Comparison of ENCODE assay signal across 2 mouse cellular contexts in the genomic region with DNA sequence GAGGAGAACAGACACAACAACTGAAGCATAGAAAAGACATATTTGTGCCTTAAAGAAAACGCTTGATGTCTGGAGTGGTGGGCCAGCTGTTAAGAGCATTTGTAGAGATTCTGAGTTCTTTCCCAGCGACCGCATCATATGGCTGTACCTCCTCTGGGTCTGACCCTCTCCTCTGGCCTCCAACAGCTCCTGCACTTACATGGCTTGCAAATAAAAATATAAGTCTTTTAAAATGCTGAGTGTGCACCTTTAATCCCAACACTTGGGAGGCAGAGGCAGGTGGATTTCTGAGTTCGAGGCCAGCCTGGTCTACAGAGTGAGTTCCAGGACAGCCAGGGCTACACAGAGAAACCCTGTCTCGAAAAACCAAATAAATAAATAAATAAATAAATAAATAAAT. TPM values are rescaled to one million over a fixed set of nuclear protein-coding genes. Genes with fewer than 3 reads are reported as not detected.
"Had no signal": no experiment of that assay in that cellular context is flagged by ENCODE, and none has a peak within 500 bp of the region (broad histone marks: within the 10 kb centered on the region; RNA-seq: fewer than 3 reads in every experiment).

No protein-coding gene starts in this region.

RNA-seq across cellular contexts. Expression of gene Cox7a1, which starts 16.7 kb away (rescaled TPM):
- total RNA-seq: common myeloid progenitor, adult 5-6 weeks; granulocyte monocyte progenitor cell, adult 5-6 weeks had no signal
